Mouse (Mus musculus): ENCODE results near the gene Ide.
A peak's percentile ranks its signal among the peaks of the same experiment; 100 is the strongest.

The Ide gene

DNA sequence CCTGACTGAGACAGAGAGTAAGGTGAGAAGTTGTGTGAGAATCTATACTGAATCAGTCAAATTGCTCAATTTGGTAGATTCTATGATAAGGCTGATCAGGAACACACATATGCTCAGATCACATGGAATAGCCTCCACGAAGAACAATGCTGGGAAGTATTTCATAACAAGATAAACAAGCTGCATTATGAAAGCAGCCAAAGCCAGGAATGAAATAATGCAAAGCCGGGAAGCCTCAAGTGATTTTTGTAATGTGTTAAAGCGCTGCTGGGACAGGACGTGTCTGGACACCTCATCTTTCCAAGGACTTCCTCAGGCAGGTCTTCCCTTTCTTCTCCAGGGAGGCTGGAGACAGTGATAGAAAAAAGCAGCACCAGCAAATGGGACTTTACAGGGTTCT is 4.9 kb downstream of the Ide start:
- peak; percentile 79 for DNase-seq

DNA sequence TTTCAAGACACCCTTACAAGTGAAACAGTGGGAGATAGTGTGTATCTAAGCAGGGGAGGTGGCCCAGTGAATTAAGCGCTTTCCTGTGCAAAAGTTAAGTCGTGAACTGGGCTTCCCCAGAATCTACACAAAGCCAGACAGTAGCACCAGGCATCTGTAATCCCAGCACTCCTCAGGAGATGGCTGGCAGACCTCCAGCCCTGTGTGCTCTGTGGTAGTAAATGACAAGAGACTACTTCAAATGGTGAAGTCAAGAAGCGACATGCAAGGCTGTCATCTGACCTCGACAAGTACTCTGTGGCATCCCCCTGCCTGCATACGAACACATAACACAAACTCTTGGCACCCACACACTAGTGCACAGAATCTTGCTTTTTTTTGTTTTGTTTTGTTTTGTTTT is 10.4 kb downstream of the Ide start:
- peak; percentile 55 for DNase-seq

DNA sequence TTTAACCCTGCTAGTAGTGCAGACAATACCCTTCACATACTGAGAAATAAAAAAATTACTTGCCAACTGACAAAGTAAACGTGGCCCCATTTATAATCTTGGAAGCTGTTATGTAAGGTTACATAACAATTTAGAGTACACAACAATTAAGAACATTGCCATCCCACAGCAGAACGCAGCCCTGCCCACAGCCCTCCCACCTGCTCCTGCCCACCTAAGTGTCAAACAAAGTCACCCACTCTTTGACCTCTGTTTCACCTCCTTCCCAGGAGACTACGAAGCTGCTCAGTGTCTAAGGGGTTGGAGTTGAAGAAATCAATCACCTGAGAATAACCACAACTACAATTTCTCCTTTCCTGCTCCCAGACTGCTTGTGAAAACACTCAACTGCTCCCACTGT is 14.1 kb downstream of the Ide start:
- DNase-seq, result peak; percentile 83

DNA sequence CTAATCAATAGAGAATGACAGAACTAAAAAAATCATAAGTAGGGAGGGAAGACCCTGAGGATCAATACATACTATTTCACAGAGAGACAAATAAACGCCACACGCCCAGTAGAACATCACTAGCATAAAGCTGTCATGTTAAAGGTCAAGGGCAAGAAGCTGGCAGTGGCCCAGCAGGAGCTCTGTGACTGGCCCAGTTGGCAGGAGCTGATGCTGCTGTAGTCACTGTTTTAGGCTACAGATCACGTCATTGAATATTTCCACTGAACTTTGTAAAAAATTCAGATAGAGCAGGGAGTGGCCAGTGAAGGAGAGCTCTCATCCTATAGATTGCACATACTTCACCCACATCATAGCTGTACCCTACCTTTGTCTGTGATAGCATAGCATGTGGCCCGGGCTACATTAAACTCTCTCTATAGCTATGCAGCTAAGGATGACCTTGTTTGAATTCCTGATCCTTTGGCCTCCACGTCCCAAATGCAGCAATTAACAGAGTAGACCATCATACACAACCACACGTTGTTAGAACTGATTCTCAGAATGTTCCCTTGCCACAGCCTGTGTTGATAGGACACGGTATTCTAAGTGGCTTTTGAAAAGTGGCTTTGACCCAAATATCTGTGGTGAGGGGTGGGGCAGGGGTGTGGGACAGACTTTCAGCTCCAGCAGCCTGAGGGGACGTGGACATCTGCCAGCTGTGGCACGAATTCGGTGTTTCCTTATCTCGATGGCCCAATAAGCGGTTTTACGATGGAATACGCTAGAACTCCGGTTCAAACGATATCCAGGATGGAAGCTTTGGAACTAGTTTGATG is 16.6 kb downstream of the Ide start:
- peak; percentile 88 for DNase-seq

DNA sequence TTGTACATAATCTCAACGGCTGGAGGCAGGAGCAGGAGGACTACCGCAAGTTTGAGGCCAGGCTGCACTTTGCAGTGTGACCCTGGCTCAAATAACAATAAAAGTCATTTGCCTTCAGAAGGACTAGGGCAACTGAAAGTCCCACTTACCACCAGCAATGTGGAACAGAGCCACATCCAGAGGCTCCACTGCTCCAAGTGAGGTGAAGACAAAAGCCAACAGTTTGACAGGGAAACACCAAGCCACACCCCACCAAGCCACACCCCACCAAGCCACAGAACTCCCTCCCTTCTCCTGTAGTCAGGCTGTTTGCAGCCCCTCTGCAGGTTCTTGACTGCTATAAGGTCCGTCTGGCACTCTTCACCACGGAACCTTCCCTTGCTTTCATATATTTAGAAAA is 20.3 kb downstream of the Ide start:
- peak; percentile 93 for DNase-seq

DNA sequence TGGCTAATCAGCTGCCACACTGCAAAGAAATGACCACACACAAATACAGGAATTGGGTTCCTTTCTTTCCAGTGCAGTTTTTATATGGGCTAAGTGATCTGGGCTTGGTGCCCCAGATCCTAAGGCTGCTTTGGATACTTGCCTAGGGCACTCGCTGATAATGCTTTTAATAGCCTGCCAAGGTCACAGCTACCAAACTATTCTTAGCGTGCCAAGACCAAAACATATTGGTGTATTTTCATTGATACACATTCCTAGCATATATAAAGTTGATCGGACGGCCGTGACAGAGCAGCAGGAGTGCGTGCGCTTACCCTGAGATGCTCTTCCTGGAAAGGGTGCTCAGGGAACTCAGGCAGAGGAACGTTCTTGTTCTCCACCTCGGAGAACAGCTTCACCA is 22.6 kb downstream of the Ide start:
- DNase-seq, result peak; percentile 92

DNA sequence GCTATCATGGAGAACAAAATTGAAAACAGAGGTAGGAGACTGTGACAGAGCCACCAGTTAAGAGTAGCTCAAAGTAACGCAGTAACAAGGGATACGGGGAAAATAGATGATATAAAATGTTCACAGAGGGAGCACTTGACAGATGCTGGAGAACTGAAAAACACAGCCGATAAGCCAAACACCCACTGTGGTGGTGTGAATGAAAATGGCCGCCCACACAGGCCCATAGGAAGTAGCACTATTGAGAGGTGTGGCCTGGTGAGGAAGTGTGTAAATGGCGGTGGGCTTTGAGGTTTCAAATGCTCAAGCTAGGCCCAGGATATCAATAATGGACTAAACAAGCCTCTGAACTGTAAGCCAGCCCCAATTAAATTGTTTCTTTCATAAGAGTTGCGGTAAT is 26.2 kb downstream of the Ide start:
- peak; percentile 25 for DNase-seq

DNA sequence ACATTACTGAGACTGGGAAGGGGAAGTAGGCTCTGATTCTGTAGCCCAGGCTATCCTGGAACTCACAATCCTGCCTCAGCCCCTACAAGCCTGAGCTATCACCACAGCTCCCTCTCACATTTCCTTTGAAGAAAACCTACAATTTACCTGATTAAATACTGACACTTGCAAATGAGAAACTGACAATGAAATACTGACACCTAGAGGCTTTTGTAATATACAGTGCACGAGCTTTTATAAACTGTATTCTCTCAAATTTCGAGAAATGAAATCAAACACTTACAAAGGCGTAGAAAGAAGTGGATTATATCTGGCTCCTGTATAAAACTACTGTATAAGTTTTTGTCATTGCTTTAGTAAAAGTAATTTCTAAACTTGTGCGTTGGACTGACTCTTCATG is 27.5 kb downstream of the Ide start:
- peak; percentile 41 for DNase-seq

DNA sequence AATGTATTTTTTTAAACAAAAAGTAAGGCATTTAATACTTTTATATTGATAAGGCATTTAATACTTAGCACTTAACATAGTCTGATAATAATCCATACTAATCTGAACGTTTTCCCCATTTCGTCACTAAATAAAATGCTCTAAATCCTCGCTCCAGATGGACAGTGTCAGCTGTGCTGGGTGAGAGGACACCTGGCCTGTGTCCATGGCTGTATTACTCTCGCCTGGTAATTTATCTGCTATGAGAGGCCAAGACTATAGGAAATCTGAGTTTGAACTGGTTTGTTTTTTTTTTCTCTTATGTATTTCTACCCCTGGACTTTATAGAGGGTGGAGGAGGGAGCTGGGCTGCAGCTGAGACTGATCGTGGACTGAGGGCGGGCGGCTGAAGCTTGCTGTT is 28.7 kb downstream of the Ide start:
- peak; percentile 53 for DNase-seq

DNA sequence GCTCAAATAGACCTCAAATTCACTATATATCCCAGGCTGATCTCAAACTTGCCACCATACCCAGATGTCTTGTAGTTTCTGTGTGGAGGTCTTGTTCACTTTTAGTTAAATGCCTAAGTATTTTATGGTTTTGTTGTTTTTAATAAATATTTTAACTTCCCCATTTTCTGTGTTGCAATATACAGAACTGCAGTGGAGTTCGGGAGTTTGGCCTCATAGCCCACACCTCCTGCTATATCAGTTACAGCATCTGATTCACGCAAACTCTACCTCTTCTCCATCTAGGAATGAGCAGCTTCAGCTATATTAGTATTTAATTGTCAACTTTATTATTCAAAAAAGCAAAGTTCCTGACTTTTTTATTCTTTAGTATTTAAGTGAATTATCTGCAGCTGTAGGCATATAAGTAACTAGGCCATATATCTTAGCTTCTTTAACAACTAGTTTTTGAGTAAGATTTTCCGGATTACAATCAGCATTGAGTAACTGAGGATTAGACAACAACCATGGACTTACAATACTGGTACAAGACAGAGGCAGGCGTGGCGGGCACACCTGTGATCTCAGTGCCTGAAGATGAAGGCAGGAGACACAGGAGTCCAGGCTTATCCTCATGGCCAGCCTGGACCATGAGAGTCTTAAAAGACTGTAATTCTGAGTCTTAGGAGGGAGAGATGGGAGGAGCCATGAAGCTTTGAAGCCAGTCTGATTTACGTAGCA is 29.7 kb downstream of the Ide start:
- peak; percentile 50 for DNase-seq

DNA sequence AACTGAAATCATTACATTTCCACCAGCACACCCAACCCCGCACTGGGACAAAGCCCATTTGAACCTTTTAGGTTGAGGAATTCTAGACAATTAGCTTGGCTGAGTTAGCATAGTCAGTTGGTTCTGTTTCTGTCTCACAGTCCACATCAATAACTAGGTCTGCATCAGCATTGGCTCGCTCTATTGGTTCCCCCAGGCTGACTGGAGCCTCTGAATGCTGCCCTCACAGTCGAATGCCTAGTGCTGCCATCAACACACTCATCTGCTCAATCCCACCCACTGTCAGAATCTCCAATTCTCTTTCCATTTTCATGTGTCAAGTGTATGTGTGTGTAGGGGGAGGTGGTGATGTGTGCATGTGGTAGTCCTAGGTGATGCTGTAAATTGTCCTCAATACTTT is 31.5 kb downstream of the Ide start:
- peak; percentile 58 for DNase-seq

DNA sequence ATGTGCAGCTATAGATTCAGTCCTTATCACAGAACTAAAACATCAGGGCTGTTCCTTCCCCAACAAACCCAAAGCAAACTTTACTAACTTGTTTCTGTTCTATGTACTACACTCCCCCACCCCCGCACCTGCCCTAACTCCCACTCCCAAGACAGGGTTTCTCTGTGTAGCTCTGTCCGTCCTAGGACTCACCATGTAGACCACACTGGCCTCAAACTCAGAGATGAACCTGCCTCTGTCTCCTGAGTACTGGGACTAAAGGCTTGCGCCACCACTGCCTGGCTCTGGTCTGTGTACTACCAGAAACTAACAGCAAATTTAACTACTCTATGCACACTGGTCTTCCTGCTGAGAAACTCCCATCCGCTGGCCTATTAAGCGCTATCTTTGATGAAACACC is 32.8 kb downstream of the Ide start:
- peak; percentile 72 for DNase-seq

DNA sequence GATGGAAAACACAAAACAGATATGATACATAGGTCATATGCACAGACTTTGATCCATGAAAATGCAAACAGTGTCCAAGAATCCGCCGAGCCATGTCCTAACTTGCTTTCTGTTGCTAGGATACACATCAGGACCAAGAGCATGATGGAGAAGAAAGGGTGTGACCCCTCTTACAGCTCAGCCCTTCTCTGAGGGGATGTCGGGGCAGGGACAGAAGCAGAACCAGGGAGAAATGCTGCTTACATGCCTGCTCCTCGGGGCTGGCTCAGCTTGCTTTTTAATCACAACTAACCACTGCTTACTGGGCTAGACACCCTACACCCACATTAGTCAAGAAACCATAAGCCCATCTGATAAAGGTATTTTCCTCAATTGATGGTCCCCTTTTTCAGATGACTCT is 33.6 kb downstream of the Ide start:
- DNase-seq, result peak; percentile 74

DNA sequence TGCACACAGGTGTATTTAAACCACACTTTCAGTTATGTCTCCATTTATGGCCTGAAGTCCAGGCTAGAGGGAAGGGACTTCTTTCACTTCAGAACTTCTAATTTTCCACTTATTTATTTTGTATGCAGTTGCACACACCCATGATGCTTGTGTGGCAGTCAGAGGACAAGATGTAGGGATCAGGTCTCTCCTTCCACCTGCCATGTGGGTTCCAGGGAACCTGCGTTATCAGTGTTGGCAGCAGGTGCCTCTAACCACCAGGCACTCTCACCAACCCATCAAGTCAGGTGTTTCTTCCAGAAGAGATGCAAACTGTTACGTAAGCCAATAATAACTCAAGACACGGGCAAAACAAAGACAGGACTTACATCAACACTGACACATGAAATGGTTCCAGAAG is 35.9 kb downstream of the Ide start:
- DNase-seq, result peak; percentile 27

DNA sequence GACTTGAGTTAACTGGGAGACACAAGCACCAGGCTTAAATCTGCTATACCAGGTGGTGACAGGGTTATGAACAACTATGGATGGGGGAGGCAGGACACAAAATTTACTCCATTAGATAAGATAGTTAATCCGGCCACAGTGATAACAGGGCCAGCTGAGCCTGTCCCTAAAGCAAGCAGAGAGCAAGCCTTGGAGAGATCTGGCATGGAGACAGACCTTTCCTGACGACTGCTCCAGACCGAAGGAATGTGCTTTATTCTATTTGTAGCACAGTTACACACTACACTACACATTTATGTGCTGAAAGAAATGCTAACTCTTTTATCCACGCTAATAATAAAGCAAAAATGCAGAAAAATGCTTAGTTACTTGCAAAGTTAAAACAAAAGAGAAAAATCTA is 46.0 kb downstream of the Ide start:
- DNase-seq, result peak; percentile 90

DNA sequence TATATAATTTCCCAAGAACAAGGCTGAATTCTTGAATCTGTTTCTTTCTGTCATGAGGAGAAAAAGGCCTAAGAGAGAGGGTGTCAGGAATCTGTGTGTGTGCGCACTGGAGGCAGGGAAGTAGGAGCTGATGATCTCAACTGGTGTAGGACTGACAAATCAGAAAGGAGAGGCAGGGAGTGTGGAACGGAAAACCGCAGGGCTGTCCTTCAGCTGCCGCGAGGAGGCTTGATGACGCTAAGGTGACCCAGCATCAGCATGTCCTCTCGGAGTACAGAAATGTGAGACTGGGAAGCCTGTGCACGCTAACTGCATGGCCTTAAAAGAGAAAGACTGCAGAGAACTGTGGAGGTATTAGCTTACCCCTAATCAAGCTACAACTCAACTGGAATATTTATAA is 46.7 kb downstream of the Ide start:
- DNase-seq, result no peak

DNA sequence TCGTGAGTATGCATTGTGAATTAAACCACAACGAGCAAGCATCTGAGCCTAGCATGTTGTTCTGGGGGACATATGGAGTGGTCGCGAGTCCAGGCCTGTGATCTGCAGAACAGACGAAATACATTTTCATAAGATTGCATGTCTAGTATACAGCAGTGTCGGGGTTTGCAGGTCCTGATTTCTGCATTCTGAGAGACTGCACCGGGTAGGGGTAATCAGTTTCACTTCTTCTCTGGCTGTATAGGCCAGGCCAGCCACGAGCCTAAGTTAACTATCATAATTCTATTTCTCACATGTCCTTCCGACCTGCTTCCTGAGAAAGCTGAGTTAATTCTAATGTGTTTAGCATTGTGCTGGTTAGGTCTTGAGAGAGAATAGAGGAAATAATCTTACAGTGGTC is 52.9 kb downstream of the Ide start:
- no peak for DNase-seq

DNA sequence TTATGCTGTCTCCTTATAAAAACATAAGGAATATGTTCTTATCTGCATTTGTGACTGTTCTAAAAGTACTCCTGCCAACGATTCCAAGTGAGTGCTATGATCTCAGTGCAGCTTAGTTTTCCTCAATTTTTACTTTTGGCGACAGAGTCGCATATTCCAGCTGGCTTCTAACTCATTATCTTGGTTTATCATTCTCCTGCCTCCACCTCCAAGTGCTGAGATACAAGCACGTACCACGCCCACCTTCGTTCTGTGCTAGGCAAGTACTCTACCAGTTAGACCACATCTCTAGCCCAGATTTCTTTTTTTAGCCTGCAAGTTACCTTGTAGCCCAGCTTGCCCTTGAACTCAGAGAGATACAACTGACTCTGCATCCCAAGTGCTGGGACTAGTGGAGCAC is 54.5 kb downstream of the Ide start:
- DNase-seq, result no peak

DNA sequence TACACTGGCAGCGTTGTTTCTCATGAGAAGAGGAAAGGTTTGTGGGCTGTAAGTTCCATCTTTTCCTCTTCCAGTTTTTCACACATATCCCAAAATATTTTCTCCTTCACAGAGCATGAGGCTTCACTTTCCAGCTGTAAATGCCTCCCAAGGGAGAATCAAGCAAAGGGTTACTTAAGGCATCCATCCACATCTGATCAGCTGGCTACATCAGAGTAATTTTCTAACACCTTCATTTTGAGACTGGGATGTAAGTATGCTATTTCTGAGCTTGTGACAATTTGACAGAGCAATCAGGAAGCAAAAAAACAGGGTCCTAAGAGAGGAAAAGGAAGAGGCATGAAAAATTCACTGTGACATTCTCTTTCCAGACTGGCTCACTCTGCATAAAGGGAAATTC is 55.9 kb downstream of the Ide start:
- no peak for DNase-seq

DNA sequence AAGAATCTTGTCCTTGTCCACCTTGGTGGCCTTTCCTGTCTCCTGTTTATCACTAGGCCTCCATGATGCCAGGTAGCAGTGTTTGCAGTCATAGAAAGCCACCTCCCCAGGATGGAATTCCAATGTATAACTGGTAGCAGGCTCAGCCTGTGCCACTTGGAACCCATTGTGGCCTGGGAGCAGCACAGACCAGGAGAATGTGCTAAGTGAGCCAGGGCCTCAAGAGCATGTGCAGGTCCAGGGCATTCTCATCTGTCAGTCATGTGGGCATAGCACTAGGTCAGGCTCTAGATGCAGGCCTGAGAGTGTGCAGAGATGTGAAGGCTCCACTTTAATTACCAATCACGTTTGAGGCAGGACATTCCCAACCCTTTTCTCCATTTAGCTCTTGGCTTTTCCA is 58.5 kb downstream of the Ide start:
- DNase-seq, result peak; percentile 91

DNA sequence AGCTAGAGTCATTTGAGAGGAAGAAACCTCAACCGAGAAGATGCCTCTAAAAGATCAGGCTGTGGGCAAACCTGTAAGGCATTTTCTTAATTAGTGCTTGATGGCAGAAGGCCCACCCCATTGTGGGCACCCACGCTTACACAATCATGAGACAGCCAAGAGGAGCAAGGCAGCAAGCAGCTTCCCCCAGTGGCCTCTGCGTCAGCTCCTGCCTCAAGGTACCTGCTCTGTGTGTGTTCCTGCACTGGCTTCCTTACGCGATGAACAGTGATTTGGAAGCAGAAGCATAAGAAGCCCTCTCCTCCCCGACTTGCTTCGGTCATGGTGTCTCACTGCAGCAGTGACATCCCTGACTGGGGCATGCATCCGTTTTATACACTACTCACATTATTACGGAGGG is 62.1 kb downstream of the Ide start:
- no peak for DNase-seq

DNA sequence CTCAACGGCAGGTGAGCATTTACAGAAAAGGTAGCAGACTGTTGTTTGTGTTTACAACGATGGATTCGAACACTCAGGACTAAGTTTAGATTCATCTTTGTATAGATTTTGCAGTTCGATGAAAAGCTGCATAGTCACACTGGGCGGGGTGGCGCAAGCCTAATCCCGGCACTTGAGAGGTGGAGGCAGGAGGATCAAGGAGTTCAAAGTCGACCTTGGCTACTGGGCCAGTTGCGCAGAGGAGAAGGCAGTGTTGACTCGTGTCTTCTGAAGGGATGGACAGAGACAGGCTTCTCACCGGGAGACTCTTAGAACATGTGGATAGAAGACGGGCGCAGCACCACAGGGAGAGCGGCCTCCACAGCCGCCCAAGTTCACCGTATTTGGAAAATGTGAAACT is 68.5 kb downstream of the Ide start:
- DNase-seq, result no peak

DNA sequence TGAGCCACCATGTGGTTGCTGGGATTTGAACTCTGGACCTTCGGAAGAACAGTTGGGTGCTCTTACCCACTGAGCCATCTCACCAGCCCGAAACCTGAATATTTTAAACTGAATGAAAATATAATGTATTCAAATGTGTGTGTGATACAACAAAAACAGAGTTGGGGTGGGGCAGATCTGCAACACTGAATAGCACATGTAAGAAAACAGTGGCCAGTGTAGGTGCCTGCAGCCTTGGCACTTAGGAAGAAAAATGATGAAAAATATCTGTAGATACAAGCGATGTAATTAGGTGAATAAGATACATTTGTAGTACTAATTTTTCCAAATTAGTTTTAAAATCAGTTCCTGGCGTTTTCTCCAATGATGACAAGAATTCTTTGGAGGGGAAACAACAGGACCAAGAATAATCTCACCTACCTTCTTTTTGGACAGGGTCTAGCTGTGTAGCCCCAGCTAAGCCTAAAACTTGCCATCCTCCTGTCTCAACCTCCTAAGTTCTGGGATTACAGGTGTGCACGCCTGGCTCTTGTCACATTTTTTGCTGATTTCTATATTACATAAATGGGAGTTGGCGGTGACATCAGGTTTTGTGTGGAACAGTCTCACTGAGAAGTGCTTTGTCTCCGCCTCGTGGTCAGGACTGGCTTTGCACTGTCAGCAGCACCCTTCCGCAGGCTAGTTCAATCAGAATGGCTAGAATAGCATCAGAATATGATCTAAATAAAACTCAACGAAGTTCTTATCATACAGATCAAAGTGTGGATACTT is 72.1 kb downstream of the Ide start:
- peak; percentile 95 for DNase-seq

All from heart, adult 11 months (tissue).